Mouse (Mus musculus) cerebellum, adult 2 months (tissue): ENCODE results near the gene Rasip1. TPM values are rescaled to one million over a fixed set of nuclear protein-coding genes. Genes with fewer than 3 reads are reported as not detected.
A peak's percentile ranks its signal among the peaks of the same experiment; 100 is the strongest.

ENCODE experiments used
- DNase-seq, 2 experiments: peaks; one replicate each; pipeline ENCODE4 v3.0.0; 2021
- H3K27ac ChIP-seq: fragments of 200-500 bp; 2 replicates; pipeline ENCODE4 v1.5.1; 2012; ENCODE audit warnings: low read length, control low read depth, inconsistent platforms; ENCODE audit not compliant: insufficient read depth
- H3K27me3 ChIP-seq: fragments of 200-500 bp; 2 replicates; pipeline ENCODE4 v1.6.1; 2012; ENCODE audit warnings: inconsistent platforms, mild to moderate bottlenecking, low read length, moderate library complexity; ENCODE audit not compliant: control insufficient read depth, insufficient read depth
- H3K4me1 ChIP-seq: fragments of 200-500 bp; 2 replicates; pipeline ENCODE4 v1.6.1; 2011; ENCODE audit warnings: low read length; ENCODE audit not compliant: control insufficient read depth, insufficient read depth
- H3K4me3 ChIP-seq: fragments of 200-500 bp; replicated peaks from 2 replicates; pipeline ENCODE3; 2011; ENCODE audit warnings: mild to moderate bottlenecking, low read depth, low read length, control low read depth; ENCODE audit not compliant: insufficient read depth
- CTCF ChIP-seq: fragments of 200-500 bp; IDR thresholded peaks from 2 replicates; pipeline ENCODE4 v1.5.1; 2011; ENCODE audit warnings: low read depth, mild to moderate bottlenecking, control low read depth, low read length, moderate library complexity, borderline replicate concordance; ENCODE audit not compliant: insufficient read depth
- POLR2A ChIP-seq: fragments of 200-500 bp; IDR thresholded peaks from 2 replicates; pipeline ENCODE4 v1.6.1; 2011; ENCODE audit warnings: low read length, control low read depth, borderline replicate concordance; ENCODE audit not compliant: insufficient read depth
- WGBS: fragments of 180-500 bp; shearing (Covaris S2); methylation state at CpG from one replicate; pipeline ENCODE4 v1.1.7; 2018; 5-methylcytosine and 5-hydroxymethylcytosine counted together
- polyA plus RNA-seq: library from polyadenylated mRNA; depleted of rRNA; stranded (reverse); fragments of >200 nt; gene quantifications from 2 replicates; pipeline ENCODE4 v1.2.3, GENCODE M21; 2012

The Rasip1 gene
- polyA plus RNA-seq, 1 experiment = 7.6 TPM

DNA sequence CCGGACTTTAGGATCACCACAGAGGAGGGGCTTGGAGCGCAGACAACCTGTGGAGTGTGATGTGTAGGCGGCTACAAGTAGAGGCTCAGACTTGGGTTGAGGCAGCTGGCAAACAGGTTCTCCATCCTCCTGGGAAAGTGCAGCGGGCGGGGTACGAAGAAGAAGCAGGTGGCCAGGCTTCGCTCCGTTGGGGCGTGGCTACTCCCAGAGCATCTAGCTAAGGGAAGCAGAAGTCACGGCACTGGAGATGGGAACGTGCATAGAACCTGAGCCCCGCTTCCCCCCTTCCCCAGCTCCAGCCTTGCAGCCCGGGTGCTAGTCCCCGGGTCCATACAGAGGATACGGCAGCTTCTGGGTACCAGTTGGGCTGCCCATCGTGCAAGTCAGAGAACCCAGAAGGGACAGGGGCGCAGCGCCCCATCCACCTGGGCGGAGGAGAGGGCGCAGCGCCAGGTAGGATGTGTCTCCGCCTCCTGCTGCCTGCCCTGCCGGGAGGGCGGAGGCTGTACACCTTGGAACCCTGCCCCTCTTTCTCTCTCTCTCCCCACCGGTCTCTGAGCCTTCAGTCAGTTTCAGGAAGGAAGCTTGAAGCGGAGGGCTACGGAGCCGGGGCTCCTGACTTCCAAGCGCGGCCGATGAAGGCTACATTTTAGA, 10.1 kb upstream of the Rasip1 start, which contains the start of gene Fut1:
Fut1 (plus strand) TSS at position 248 of the 654 bp plus-strand sequence.
- WGBS = 10% methylated on average over 30 of the region's 31 CpGs
- TF ChIP-seq CTCF = no peak
- TF ChIP-seq POLR2A = no peak
- peak in 1 of 2 experiments; percentile 45 for DNase-seq
- no peaks in the 10 kb centered on the region for H3K27me3 ChIP-seq
- H3K4me1 ChIP-seq = no peaks in the 10 kb centered on the region
- no peak within 1 kb of the TSS for H3K27ac ChIP-seq
- peak within 1 kb of the TSS; percentile 39 for H3K4me3 ChIP-seq

DNA sequence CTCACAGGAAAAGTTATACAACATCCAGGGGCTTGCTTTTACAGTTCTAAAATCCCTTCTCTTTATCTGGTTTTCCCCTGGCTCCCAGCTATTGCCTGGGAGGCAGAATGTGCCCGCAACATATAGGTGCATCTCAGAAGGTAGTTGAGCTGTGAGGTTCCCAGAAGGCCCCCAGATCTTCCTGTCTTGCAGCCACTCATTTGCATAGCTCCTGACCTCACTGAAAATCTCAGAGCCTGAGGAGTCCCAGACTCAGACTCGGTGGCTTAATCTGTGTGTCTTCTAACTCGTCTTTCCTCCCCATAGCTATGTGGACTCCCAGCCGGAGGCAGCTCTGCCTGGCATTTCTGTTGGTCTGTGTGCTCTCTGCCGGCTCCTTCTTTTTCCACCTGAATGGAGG, 9.0 kb upstream of the Rasip1 start:
- no peaks in the 10 kb centered on the region for H3K27me3 ChIP-seq
- DNase-seq = no peak
- no peak for TF ChIP-seq CTCF
- no peak for TF ChIP-seq POLR2A
- 91% methylated on average over 5 of the region's 5 CpGs for WGBS
- no peak overlapping the region for H3K27ac ChIP-seq
- H3K4me3 ChIP-seq = no peak overlapping the region
- H3K4me1 ChIP-seq = no peaks in the 10 kb centered on the region

DNA sequence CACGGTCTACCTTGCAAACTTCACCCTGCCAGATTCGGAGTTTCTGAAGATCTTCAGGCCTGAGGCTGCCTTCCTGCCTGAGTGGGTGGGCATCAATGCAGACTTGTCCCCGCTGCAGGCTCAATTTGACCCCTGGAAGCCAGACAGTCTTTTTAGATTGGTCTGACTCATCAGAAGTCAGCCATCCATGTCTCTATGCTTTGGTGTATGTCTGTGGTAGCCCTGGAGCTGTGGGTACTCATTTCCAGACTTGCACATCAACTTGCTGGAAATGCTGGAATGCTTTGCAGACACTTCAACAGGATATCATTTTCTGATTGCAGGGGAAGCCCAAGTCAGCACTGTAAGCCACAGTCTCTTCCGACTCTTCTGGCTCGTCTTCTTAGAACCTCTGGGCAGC, 7.7 kb upstream of the Rasip1 start:
- WGBS = 91% methylated on average over 5 of the region's 5 CpGs
- TF ChIP-seq POLR2A (no peak), CTCF (no peak)
- H3K27me3 ChIP-seq = no peaks in the 10 kb centered on the region
- no peak overlapping the region for H3K4me3 ChIP-seq
- DNase-seq = no peak
- H3K4me1 ChIP-seq = no peaks in the 10 kb centered on the region
- no peak overlapping the region for H3K27ac ChIP-seq

DNA sequence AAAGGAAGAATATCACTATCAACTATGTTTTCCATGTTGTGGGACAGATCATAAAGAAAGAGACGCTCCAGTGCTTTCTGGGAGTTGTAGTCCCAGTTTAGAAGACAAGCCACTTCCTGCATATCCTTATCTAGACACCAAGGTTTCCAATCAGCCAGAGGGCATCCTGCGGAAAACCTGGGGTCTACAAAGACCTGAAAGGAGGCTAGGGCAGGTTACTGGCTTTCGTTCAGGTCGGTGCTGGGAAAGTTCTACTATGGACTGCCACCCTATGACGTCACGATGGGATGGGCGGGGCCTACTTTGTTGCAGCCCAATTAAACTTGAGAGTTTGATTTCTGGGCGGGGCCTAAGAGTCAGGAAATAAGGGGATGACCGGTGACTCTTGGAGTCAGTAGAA, 5.8 kb upstream of the Rasip1 start, which contains the start of gene Izumo1:
Izumo1 (plus strand) TSS at position 369 of the 400 bp plus-strand sequence.
- no peaks in the 10 kb centered on the region for H3K4me1 ChIP-seq
- H3K27ac ChIP-seq = no peak within 1 kb of the TSS
- no peak for DNase-seq
- TF ChIP-seq POLR2A = no peak
- no peak for TF ChIP-seq CTCF
- WGBS = 39% methylated on average over 9 of the region's 9 CpGs
- H3K27me3 ChIP-seq = no peaks in the 10 kb centered on the region
- H3K4me3 ChIP-seq = no peak within 1 kb of the TSS

DNA sequence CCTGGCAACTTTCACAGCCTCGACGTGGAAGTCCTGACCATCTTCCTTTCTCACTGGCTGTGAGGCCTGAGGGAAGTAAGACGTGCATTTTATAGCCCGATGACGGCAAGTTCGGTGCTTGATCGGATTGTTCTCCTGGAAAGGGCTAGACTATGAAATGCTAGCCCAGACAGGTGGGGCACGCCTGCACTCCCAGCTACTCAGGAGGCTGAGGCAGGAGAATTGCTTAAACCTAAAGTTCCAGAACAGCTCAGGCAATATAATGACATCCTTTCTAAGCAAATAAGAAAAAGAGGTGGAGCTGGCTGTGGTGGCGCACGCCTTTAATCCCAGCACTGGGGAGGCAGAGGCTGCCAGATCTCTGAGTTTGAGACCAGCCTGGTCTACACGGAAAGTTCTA, 3.8 kb upstream of the Rasip1 start:
- TF ChIP-seq POLR2A (no peak), CTCF (no peak)
- H3K27me3 ChIP-seq = no peaks in the 10 kb centered on the region
- no peak for DNase-seq
- H3K4me3 ChIP-seq = no peak overlapping the region
- 91% methylated on average over 11 of the region's 11 CpGs for WGBS
- no peaks in the 10 kb centered on the region for H3K4me1 ChIP-seq
- no peak overlapping the region for H3K27ac ChIP-seq

DNA sequence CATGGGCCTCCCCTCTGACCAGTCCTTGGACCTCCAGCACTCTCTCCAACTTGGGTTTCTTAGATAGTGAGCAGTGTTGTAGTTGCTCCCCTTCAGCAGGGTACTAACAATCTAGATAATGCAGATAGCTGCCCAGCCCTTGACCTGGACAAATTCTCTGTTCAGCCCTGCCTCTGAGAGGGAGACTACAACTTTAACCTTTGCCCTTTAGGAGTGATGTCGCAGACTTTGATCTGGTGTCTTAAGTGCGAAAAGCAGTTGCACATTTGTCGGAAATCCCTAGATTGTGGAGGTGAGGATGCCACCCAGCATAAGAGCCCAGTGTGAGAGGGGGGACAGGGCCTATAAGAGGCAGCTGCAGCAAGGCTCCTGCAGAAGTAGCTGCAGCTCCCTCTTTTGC, 2.6 kb upstream of the Rasip1 start:
- WGBS = 90% methylated on average over 3 of the region's 3 CpGs
- no peaks in the 10 kb centered on the region for H3K27me3 ChIP-seq
- H3K4me1 ChIP-seq = no peaks in the 10 kb centered on the region
- H3K27ac ChIP-seq = no peak overlapping the region
- DNase-seq = no peak
- TF ChIP-seq CTCF = no peak
- no peak for TF ChIP-seq POLR2A
- no peak overlapping the region for H3K4me3 ChIP-seq

- DNase-seq = no peak
- Histone ChIP-seq H3K4me3 (no peak overlapping the region), H3K4me1 (no peaks in the 10 kb centered on the region), H3K27ac (no peak overlapping the region), H3K27me3 (no peaks in the 10 kb centered on the region)
- 91% methylated on average over 8 of the region's 8 CpGs for WGBS
- TF ChIP-seq CTCF (no peak), POLR2A (no peak)
Observed at GRCm38 (mm10) chr7:45625481-45625880, 1.8 kb upstream of the Rasip1 start.

- Histone ChIP-seq H3K27me3 (no peaks in the 10 kb centered on the region), H3K27ac (no peak overlapping the region), H3K4me1 (no peaks in the 10 kb centered on the region), H3K4me3 (no peak overlapping the region)
- DNase-seq = no peak
- TF ChIP-seq CTCF (no peak), POLR2A (no peak)
- 85% methylated on average over 7 of the region's 7 CpGs for WGBS
Observed at GRCm38 (mm10) chr7:45626571-45627076, 664 bp upstream of the Rasip1 start.
